Mouse (Mus musculus): ENCODE data around the gene Fuz.

GRCm38 (mm10) chr7:44853596-44854355 is 42.1 kb upstream of the Fuz start:
- TF ChIP-seq CTCF (conservative IDR thresholded peaks at IDR 0.05; ENCODE audit: low read length), result no peak
- no peak for TF ChIP-seq POU5F1 (IDR thresholded peaks at IDR 0.05; ENCODE audit: borderline replicate concordance, low read length)

Measured in E14TG2a.4 (cell line).